In the genomic region with DNA sequence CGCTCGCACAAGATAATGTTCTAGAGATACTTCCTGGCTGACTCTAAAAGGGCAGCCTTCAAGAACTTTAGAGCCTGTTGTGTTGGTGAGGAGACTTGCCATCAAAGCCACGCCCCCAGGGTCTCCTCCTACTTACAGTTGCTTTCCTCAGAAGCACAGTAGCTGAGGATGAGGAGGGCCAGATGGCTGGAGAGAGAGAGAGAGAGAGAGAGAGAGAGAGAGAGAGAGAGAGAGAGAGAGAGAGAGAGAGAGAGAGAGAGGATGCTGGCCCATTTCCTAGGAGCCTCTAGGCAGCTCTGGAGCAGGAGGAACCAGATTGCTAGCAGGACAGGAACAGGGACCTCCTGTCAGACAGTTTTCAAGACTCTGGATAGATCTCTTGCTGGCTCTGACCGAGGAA, we compare ENCODE assay signal across 8 mouse cellular contexts. TPM values are rescaled to one million over a fixed set of nuclear protein-coding genes. Genes with fewer than 3 reads are reported as not detected.
A peak's percentile ranks its signal among the peaks of the same experiment; 100 is the strongest.
DNase-seq lines count a peak whose midpoint lies in the region; ATAC-seq lines count a peak whose summit lies in the region.

No protein-coding gene starts in this region.

- peaks cover 83% of the 10 kb centered on the region for H3K4me1 ChIP-seq in heart, embryonic 10.5 days
- peaks cover 59% of the 10 kb centered on the region for H3K4me1 ChIP-seq in brown adipose tissue, adult 24 weeks (ENCODE audit: control insufficient read depth, insufficient read depth, insufficient read length, low read length)
- peaks cover 69% of the 10 kb centered on the region for H3K4me1 ChIP-seq in heart, embryonic 16.5 days (ENCODE audit: control insufficient read depth, insufficient read depth, low read length)

- WGBS in heart, embryonic 10.5 days: 43% methylated on average over 4 of the region's 4 CpGs
- WGBS in heart, embryonic 16.5 days: 39% methylated on average over 4 of the region's 4 CpGs

- no peak for ATAC-seq in heart, embryonic 16.5 days (replicated peaks; ENCODE audit: extremely low read depth, insufficient read depth, low FRiP score)

- no peak overlapping the region for H3K4me3 ChIP-seq in heart, embryonic 10.5 days
- H3K4me3 ChIP-seq in brown adipose tissue, adult 24 weeks (ENCODE audit: insufficient read depth, low read depth, low read length): no peak overlapping the region
- no peak overlapping the region for H3K4me3 ChIP-seq in heart, embryonic 16.5 days (ENCODE audit: low read length)

- peak overlapping the region; percentile 74; the same call in 1 of the 2 replicates for H3K27ac ChIP-seq in heart, embryonic 10.5 days
- peak overlapping the region; percentile 42 for H3K27ac ChIP-seq in brown adipose tissue, adult 24 weeks (replicated peaks; ENCODE audit: low read depth, low read length)
- H3K27ac ChIP-seq in heart, embryonic 16.5 days (ENCODE audit: low read length): peak overlapping the region; percentile 25

- H3K27me3 ChIP-seq in heart, embryonic 10.5 days (ENCODE audit: insufficient read depth, poor library complexity, severe bottlenecking): no peaks in the 10 kb centered on the region
- no peaks in the 10 kb centered on the region for H3K27me3 ChIP-seq in heart, embryonic 16.5 days (ENCODE audit: control insufficient read depth, insufficient read depth, low read length)

- H3K9me3 ChIP-seq in heart, embryonic 10.5 days: no peaks in the 10 kb centered on the region
- no peaks in the 10 kb centered on the region for H3K9me3 ChIP-seq in heart, embryonic 16.5 days (replicated peaks; ENCODE audit: control insufficient read depth, low read length)

- no peak for DNase-seq in heart, embryonic 10.5 days (ENCODE audit: low spot score)
- no peak for DNase-seq in heart, adult 9 months (ENCODE audit: low spot score in 2 of 2)
- DNase-seq in lung, postnatal 36 days: peak; percentile 76
- DNase-seq in right cerebral cortex, postnatal 14 days: no peak
- no peak for DNase-seq in urinary bladder, postnatal 25 days (ENCODE audit: low spot score)
- no peak for DNase-seq in right cerebral cortex, postnatal 4 days

- H3K36me3 ChIP-seq in heart, embryonic 10.5 days: no peaks in the 10 kb centered on the region
- no peaks in the 10 kb centered on the region for H3K36me3 ChIP-seq in heart, embryonic 16.5 days (ENCODE audit: control insufficient read depth, insufficient read depth)

- H3K4me2 ChIP-seq in heart, embryonic 16.5 days (ENCODE audit: low read depth, low read length): peak overlapping the region; percentile 77; the same call in 1 of the 2 replicates

- no peak overlapping the region for H3K9ac ChIP-seq in heart, embryonic 16.5 days (ENCODE audit: low read length)

RNA-seq across cellular contexts. Expression of a gene that starts 23.2 kb away (rescaled TPM):
- 11.6 and 20.5 TPM in 2 replicates for polyA plus RNA-seq in heart, embryonic 10.5 days (2016; fragmentation: Nextera tagmentation; extraction: Ambion mirVana)
- polyA plus RNA-seq in brown adipose tissue, adult 24 weeks (2012; ENCODE audit: insufficient read depth, insufficient read length, missing spikeins): 5.7 and 6.1 TPM in 2 replicates
- polyA plus RNA-seq in heart, embryonic 16.5 days (2015; fragmentation: Nextera tagmentation; extraction: Ambion mirVana): 21.2 and 22.3 TPM in 2 replicates

RNA-seq across cellular contexts. Expression of a gene that starts 27.0 kb away (rescaled TPM):
- not detected in 2 replicates for polyA plus RNA-seq in heart, embryonic 10.5 days (2016; fragmentation: Nextera tagmentation; extraction: Ambion mirVana)
- not detected in 2 replicates for polyA plus RNA-seq in brown adipose tissue, adult 24 weeks (2012; ENCODE audit: insufficient read depth, insufficient read length, missing spikeins)
- 0.30 TPM in 1 of 2 replicates, not detected in the other for polyA plus RNA-seq in heart, embryonic 16.5 days (2015; fragmentation: Nextera tagmentation; extraction: Ambion mirVana)

RNA-seq across cellular contexts. Expression of a gene that starts 30.3 kb away (rescaled TPM):
- not detected in 2 replicates for polyA plus RNA-seq in heart, embryonic 10.5 days (2016; fragmentation: Nextera tagmentation; extraction: Ambion mirVana)
- polyA plus RNA-seq in brown adipose tissue, adult 24 weeks (2012; ENCODE audit: insufficient read depth, insufficient read length, missing spikeins): not detected in 2 replicates
- 1.3 and 1.4 TPM in 2 replicates for polyA plus RNA-seq in heart, embryonic 16.5 days (2015; fragmentation: Nextera tagmentation; extraction: Ambion mirVana)

RNA-seq across cellular contexts. Expression of a gene that starts 39.5 kb away (rescaled TPM):
- 0.13 TPM in 1 of 2 replicates, not detected in the other for polyA plus RNA-seq in heart, embryonic 10.5 days (2016; fragmentation: Nextera tagmentation; extraction: Ambion mirVana)
- polyA plus RNA-seq in brown adipose tissue, adult 24 weeks (2012; ENCODE audit: insufficient read depth, insufficient read length, missing spikeins): not detected in 2 replicates
- 0.43 and 1.1 TPM in 2 replicates for polyA plus RNA-seq in heart, embryonic 16.5 days (2015; fragmentation: Nextera tagmentation; extraction: Ambion mirVana)

RNA-seq across cellular contexts. Expression of a gene that starts 47.4 kb away (rescaled TPM):
- polyA plus RNA-seq in heart, embryonic 10.5 days (2016; fragmentation: Nextera tagmentation; extraction: Ambion mirVana): 37.0 and 45.2 TPM in 2 replicates
- 5.2 and 6.9 TPM in 2 replicates for polyA plus RNA-seq in brown adipose tissue, adult 24 weeks (2012; ENCODE audit: insufficient read depth, insufficient read length, missing spikeins)
- 28.6 and 29.1 TPM in 2 replicates for polyA plus RNA-seq in heart, embryonic 16.5 days (2015; fragmentation: Nextera tagmentation; extraction: Ambion mirVana)
